Mouse (Mus musculus) 3T3-L1 (cell line): ENCODE data around the gene Bglap.

Experiments
- DNase-seq: peaks from one replicate; pipeline ENCODE4 v3.0.0-alpha.2; 2015; ENCODE audit warnings: low read depth, low spot score

The Bglap gene

DNA sequence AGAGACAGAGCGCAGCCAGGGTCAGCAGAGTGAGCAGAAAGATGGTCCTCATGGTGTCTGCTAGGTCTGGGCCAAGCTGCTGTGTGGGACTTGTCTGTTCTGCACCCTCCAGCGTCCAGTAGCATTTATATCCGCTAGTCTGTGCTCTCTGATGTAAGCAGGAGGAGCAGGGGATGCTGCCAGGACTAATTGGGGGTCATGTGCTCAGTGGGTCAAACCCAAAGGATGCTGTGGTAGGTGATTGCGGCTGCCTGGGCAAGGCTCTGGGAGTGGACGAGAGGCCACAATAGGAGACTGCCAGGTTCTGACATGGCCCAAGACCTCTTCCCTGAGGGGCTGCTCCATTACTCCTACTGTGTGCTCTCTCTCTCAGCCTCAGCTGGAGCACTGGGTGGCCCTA, at the start of gene Bglap:
Bglap (minus strand) TSS at position 101 of the 400 bp plus-strand sequence.
- DNase-seq = no peak

DNA sequence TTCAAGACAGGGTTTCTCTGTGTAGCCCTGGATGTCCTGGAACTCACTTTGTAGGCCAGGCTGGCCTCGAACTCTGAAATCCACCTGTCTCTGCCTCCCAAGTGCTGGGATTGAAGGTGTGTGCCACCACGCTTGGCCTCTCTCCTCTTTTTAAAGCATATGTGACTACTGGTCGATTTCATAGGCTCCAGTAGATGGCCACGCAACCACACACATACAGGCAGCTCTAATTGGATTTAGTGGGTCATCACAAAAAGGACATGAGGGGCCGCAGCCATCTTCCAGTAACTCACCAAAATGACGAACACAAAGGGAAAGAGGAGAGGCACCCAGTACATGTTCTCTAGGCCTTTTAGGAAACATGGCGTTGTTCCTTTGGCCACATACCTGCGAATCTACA, 44.4 kb upstream of the Bglap start:
- peak; percentile 40 for DNase-seq

DNA sequence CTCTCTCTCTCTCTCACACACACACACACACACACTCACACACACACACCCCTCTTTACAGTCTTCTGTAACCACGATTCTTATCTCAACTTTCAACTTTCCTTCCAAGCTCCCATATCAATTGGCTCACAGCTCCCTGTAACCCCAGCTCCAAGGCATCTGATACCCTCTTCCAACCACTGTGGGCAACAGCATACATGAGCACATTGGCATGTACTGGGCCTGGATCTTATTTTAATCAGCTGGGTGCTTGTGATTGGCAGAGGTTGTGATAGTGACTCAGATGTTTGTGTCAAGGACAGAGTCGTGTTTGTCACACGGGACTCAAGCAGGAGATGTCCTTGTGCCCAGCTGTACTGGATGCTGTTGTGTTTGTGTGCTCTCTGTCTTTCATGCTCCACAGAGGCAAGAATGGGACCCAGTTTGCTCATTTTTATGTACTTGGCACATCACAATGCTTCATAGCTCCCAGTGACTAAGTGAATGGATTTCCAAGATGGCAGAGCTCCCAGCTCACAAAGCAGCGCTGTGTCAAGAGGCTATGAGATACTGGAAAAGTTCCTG, 43.2 kb upstream of the Bglap start:
- DNase-seq = no peak

DNA sequence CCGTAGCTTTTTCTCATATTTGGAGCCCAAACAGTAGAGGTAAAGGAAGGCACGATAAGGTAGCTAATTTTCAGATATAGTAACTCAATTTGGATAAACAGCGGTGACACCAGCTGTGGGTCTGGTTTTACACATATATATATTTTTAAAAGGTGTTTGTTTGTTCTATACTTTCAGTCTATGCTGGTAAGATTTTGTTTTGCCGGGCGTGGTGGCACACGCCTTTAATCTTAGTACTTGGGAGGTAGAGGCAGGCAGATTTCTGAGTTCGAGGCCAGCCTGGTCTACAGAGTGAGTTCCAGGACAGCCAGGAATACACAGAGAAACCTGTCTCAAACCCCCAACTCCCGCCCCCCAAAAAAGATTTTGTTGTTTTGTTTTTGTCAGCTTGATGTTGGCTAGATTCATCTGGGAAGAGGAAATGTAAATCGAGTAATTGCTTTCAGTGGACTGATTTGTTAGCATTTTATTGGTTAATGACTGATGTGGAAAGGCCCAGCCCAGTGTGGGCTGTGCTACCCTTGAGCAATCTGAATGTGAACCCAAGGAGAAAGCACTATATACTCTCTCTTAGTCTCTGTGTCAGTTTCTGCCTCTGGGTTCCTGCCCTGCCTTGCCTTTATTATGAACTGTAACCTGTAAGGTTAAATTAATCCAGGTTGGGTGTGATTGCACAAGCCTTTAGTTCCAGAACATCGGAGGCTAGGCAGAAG, 41.6 kb upstream of the Bglap start:
- DNase-seq = no peak

DNA sequence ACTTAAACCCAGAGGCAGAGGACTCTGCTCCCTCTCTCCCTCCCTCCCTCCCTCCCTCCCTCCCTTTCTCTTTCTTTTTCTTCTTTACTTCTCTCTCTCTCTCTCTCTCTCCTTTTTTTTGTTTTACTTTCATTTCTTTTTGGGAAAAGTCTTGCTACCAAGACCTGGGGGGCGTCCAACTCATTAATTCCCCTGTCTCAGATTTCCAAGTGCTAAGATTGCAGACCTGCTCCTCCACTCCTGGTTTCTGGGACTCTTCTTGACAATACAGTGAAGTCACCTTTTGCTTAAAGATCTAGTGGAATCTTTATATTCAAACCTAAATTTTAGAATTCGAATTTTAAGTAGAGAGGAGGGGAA, 41.0 kb upstream of the Bglap start:
- no peak for DNase-seq

DNA sequence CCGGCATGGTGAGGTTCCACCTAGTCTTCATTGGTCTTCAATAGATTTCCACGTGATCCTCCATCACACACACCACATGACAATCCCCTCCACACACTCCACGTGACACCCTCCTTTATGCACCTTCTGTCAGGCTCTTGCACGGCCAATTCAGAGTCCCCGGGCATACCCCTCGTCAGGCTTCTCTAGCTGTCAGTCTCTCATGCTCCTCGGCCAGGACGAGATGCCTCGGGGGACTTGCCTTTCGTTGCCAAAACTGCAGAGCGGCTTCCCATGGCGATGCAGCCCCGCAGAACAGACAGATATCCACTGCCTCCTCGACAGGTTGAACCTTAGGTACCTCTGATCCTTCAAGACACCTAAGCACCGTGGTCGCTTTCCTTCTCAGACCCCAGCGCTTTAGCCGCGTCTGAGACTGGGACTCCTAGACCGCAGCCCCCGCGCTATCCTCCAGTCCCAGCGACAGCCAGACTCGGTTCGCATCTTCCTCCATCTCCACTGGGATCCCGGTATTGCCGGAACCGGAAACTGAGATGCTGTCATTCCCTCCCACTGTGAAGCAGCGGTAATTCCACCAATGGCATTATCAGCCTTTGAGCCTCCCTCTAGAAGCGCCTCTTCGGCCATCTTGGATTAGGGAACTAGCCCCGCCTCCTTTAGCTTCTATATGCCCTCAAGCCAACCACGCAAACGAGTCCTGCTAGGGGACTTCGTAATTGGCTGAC, 40.5 kb upstream of the Bglap start, which contains the start of gene Slc25a44:
Slc25a44 (minus strand) TSS at position 535 of the 725 bp plus-strand sequence.
- peak; percentile 100 for DNase-seq

DNA sequence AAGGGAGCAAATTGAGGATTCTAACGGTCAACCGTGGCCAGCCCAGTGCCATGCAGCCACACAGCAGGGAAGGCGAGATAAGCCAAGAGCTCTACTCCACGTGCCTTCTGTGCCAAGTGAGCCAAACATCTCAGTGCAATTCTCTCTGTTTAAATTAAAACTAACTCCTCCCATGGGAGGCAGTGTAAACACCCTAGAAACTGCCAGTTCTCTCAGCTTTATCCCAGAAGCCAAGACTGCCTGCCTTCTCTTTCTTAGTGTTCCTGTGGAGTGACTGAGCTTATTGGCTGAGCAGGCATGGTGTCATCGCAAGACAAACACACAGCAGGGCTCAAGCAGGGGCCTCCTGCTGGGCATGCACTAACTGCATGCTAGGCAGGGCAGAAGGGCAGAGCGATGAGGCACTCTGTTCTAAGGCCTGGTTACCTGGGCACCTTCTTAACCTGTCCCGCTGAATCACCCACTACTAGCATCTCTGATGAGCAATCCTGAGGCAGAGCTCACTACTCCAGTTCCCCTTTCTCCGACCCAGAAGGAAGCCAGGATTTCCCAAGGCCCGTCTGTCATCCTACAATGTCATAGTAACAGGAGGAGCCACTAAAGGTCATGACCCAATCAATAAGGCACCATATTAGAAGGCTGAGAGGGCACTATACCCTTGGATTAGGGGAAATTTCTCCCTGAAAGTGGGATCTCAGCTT, 37.9 kb upstream of the Bglap start:
- peak; percentile 18 for DNase-seq

DNA sequence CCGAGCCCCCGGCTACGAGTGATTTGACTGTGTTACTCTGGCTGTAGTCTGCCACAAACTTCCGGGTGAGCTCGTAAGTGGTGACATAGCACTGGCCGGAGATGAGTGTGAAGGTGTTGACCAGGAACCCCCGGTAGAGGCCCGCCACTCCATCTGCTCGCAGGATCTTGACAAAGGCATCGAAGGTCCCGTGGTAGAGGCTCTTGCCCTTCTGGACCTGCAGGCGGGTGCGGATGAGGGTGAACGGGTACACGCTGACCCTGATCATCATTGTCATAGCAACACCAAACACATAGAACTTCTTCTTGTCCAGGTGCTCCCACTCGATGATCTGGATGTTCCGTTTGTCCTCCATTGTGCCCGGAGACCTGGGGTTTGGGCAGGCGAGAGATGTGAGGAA, 36.5 kb upstream of the Bglap start:
- no peak for DNase-seq

DNA sequence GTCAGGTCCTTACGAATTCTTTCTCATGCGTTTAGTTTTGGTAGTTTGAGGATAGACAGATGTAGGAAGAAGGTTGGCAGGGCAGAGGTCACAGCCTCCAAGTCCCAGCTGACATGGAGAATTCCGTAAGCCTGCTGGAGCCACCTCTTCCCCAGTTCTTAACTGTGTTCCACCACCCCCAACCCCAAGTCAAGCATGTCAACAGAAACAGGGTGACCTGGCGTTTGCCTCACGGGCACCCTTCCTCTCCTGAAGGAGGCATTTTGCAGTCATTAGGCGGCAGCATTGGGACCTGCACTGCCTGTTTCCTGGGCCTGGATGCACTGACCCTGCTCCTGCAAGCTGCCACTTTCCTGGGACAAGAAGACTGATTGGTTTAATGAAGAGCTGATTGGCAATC, 33.8 kb upstream of the Bglap start:
- no peak for DNase-seq

DNA sequence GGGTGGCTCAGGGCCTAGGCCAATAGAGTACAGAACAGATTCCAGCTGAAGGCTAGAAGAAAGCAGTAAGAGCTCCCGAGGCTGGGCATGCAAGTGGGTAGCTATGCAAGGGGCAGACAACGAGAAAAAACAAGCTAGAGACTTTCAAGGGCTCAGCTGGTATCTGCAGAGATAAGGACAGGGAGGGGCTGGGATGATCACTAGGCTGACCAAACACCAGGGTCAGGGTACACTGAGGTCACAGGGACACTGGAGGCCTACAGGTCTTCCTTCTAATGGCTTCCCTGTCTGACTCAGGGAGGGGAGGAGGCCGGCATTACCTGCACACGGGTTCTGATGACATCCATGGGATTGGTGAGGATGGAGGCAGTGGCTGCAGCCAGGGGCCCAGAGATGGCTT, 31.4 kb upstream of the Bglap start:
- no peak for DNase-seq

DNA sequence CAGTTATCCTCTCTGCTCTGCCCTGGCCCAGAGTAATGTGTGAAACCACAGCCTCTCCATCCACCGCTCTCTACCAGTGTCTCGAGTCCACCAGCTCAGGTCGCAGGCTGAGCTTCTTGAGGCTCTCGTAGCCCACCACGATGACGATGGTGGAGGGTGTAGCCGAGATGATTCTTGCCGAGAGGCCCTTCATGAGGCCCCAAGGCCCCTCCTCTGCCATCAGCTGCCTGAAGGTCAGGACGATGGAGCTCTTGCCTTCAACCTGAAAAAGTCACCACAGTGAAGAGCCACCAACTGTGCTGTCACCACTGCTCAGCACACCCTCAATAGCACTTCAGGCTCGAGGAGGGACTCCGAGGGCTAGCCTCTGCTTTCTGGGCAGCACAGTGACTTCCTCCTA, 28.4 kb upstream of the Bglap start:
- no peak for DNase-seq

DNA sequence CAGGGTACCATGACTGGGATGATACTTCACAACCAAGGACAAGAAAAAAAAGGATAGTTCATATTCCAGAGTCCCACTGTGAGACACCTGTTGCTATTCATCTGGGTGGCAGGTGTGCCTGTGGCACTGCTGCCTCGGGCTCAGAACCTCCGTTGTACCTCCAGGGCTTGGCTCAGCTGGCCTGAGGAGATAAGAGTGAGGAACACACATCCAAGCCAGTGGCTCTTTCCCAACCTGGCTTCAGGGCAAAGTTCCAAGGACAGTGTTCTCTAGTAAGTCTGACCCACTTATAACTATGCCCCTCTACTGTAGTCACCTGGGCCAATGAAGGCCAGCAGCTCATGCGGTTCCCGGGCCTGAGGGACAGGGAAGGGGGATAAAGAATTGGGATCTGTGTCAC, 27.4 kb upstream of the Bglap start:
- DNase-seq = no peak

DNA sequence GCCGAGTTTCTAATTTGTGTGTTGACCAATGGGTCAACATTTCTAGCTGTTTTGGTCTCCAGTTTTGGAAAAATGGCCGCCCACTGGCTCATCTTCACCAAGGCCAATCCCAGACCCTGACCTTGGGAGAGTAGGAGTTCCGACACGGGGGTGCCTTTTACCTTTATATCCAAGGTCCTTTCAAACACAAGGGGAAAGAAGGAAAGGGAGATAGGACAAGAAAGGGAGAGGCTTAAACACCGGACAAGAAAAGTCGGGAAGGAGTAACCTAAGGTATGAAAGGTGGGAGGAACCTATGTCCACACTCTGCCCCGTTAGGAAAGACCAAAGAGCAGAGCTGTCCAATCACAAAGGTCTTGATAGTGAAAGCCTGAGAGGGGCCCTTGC, 26.4 kb upstream of the Bglap start:
- no peak for DNase-seq

DNA sequence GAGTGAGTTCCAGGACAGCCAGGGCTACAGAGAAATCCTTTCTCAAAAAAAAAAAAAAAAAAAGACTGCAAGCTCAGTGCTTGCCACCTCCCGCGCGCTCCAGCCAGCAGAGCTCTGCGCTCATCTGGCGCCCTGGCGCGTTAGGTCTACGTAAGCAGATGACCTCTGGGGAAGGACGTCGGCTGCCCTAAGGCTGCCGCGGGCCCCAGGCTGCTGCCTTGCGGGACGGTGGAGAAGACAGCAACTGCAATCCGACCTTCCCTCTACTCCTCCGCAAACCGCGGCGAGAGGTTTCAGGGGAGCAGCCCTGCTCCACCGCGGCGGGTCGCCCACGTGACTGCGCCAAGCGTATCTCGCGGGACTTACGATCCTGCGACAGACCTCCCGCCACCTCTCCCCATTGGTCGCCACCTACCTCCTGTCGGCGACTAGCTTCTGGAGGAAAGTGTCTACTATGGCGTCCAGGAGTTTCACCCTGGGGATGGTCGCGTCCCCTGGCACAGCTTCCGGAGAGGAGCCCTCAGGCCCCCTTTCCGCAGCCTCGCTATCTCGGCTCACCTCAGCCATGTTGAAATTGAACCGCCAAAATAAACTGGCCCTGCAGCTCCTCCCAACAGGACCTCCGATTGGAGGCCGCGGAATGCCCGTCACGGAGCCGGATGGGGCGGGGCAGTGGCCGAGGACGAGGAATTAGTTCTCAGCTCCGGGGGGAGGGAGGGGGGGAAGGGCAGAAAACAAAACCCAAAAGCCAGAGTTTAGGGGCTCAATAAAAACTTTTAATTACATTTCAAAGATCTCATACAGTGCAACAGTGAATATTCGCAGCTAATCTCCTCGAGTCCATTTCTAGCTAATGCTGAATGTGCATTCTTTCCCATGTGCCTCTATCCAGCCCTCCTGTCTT, 25.7 kb upstream of the Bglap start, which contains the start of gene Pmf1:
Pmf1 (minus strand) TSS at position 591 of the 904 bp plus-strand sequence.
- peak; percentile 93 for DNase-seq

DNA sequence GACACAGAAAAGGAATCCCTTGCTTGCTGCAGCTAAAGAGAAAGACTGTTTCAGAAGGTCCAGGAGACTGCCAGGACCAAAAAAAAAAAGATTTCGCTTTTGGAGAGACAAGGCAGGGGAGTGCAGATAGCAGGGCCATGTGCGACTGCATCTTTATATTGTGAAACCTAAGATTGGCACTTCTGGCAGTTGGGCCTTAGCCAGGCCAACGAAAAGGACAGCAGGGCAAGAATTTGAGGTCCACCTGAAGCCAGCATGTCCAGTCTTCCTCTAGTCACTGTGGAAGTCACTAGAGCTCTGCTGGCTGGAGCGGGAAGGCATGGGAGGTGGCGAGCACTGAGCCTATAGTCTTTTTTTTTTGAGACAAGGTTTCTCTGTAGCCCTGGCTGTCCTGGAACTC, 24.7 kb upstream of the Bglap start:
- peak; percentile 32 for DNase-seq

DNA sequence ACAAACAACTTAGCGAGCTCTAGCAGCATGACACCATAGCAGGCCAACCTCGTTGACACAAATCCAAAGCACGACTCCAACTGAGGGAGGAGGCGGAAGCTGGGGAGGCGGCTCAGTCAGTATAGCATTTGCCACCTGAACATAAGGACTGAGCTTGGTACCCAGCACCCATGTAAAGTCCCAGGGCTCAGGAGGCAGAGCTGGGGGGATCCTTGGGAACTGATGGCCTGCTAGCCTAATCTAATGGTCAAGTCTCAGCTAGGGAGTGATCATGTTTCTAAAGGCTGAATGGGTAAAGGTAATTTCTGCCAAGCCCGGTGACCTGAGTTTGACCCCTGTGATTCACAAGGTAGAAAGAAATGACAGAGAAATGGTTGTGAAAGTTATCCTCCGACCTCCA, 23.3 kb upstream of the Bglap start:
- peak; percentile 48 for DNase-seq

DNA sequence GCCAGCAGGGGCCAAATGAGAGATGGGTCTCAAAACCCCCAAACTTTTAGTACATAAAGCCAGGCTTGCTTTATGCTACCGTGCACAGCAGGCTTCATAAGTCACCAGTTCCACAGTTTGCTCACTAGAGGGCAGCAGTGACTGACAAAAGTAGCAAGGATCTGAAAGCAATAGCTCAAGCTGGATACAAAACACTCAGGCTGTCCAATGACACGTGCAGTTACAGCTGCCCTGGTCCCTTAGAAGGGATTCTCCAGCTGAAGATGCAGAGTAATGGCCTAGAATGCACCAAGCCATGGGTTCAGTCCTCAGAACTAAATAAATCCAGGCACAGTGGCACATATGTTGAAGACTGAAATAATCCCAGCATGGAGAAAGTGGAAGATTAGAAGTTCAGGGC, 22.8 kb upstream of the Bglap start:
- DNase-seq = peak; percentile 93

DNA sequence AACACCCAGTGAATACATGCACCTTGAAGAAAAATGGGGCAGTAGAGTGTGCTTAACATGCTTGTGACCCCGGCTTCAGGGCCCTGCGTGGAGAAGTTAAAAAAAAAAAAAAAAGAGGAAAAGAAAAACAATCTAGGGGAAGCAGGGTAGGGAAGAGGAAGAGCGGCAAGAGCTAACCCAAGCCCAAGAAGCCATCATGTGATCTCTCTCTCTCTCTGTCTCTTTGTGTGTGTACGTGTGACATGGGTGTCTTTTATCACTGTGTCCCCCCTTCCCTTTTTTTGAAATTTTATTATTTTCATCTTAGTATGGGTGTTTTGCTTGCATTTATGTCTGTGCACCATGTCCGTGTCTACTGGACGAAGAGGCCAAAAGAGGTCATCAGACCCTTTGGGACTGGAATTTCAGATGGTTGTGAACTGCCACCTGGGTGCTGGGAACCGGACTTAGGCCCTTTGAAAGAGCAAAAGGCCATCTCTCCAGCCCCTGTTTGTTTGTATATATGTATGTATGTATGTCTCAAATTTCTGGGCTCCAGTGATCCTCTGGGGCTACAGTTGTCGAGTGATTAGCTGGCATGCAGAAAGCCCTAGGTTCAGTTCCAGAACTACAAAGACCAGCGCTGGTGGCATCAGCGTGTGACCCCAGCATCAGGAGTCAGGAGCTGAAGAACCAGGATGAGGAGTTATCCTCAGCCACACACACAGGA, 19.4 kb upstream of the Bglap start:
- DNase-seq = no peak

DNA sequence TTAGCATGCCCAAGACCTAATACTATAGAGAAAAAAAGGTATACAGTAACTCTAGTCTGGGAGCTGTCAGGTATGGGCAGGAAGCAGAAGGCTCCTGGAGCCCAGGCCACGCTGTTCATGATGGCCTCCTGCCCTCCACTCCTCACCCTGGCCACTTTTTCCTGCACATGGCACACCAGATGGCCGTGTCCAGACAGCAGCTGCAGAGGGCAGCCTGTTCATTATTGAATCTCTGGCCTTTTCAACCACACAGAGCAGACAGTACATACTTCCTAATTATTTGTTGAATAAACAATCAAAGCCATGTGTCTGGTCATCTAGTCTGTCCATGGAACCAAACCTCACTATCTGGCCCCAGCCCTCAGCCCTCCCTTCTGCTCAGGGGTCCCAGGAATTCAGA, 14.4 kb upstream of the Bglap start:
- DNase-seq = no peak

DNA sequence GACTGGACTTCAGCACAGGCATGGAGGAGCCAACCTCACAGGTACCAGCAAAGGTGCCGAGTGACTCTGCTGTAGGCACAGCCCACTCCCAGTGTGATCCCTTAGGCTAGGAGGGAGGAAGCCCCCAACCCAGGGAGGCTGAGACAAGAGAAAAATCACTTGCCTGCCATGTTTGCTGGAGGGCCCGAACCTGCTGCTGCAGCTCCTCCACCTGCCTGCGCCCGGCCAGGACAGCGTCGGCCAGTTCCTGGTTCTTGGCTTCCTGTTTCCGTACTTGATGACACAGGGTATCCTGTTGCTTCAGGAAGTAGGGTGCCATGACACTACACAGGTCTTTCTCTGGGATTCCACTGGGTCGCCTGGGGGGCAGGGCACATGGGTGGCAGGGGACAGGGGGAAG, 11.5 kb upstream of the Bglap start:
- DNase-seq = no peak

DNA sequence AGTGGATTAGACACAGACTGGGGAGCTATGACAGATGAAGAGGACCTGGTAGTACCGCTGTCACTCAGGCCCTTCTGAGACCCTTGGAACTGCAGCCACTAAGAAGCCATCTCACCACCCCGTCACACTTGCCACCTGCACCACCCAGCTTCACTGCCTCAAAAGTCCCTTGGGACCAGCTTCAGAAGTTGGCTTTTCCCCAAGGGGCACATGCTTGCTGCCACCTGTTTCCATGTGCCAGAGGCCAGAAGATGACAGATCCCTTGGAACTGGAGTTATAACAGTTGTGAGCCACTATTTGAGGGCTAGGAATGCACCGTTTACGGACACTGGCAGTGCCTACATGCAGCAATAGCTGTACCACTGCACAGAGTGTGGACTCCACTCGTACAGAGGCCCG, 11.0 kb upstream of the Bglap start:
- no peak for DNase-seq
